Mouse (Mus musculus) cortical plate, adult 2 months (tissue): ENCODE measurements around the gene Pde4c.

Experiments used
- CTCF ChIP-seq: fragments of 200-500 bp; IDR thresholded peaks from 2 replicates; pipeline ENCODE4 v1.5.1; 2011; ENCODE audit warnings: mild to moderate bottlenecking, control low read depth, low read length; ENCODE audit not compliant: insufficient read depth; ENCODE audit errors: extremely low read depth
- POLR2A ChIP-seq: fragments of 200-500 bp; IDR thresholded peaks from 2 replicates; pipeline ENCODE4 v1.6.1; 2011; ENCODE audit warnings: mild to moderate bottlenecking, low read length, control low read depth; ENCODE audit not compliant: insufficient read depth; ENCODE audit errors: extremely low read depth

GRCm38 (mm10) chr8:70696946-70697345 lies 26.6 kb upstream of the Pde4c start:
- TF ChIP-seq POLR2A, result no peak
- no peak for TF ChIP-seq CTCF
